Mouse (Mus musculus): Measurements from ENCODE around the gene Mill1. TPM values are rescaled to one million over a fixed set of nuclear protein-coding genes. Genes with fewer than 3 reads are reported as not detected.
"Not testable (repeated sequence)": the region's sequence is repeated elsewhere in the genome, so short reads cannot be mapped to it uniquely, and the experiment has no call there.

The Mill1 gene
- polyA plus RNA-seq (2016; fragmentation: Nextera tagmentation; extraction: Ambion mirVana): not detected in 2 replicates

GRCm38 (mm10) chr7:18245047-18245446 is at the start of gene Mill1:
Gene Mill1, plus strand, starts transcription at chr7:18245347.
- WGBS (ENCODE audit: insufficient replicate concordance): 44% methylated on average over 1 of the region's 1 CpGs
- no peaks in the 10 kb centered on the region for H3K27me3 ChIP-seq (replicated peaks)
- H3K4me1 ChIP-seq: no peaks in the 10 kb centered on the region
- H3K9ac ChIP-seq: no peak within 1 kb of the TSS
- H3K4me2 ChIP-seq: no peak within 1 kb of the TSS
- no peaks in the 10 kb centered on the region for H3K36me3 ChIP-seq
- 0 out of 2 replicates have a peak, but pooled peaks cover 3% of the 10 kb centered on the region for H3K9me3 ChIP-seq (replicated peaks)
- H3K27ac ChIP-seq: no peak within 1 kb of the TSS
- H3K4me3 ChIP-seq: no peak within 1 kb of the TSS
- no peak for ATAC-seq

GRCm38 (mm10) chr7:18210938-18211337 is 34.2 kb upstream of the Mill1 start:
- no peak overlapping the region for H3K9ac ChIP-seq
- 9% methylated on average over 9 of the region's 9 CpGs for WGBS (ENCODE audit: insufficient replicate concordance)

GRCm38 (mm10) chr7:18214699-18215098 is 30.4 kb upstream of the Mill1 start:
- Histone ChIP-seq H3K27ac (no peak overlapping the region), H3K9me3 (replicated peaks) (0 out of 2 replicates have a peak, but pooled peaks cover 4% of the 10 kb centered on the region), H3K4me2 (no peak overlapping the region), H3K4me1 (no peaks in the 10 kb centered on the region), H3K27me3 (replicated peaks) (no peaks in the 10 kb centered on the region), H3K36me3 (no peaks in the 10 kb centered on the region), H3K9ac (no peak overlapping the region), H3K4me3 (no peak overlapping the region)
- WGBS (ENCODE audit: insufficient replicate concordance): 41% methylated on average over 1 of the region's 1 CpGs
- ATAC-seq: no peak

More at GRCm38 (mm10) chr7:18210938-18211337, 34.2 kb upstream of the Mill1 start:
- no peak overlapping the region for H3K4me2 ChIP-seq
- no peaks in the 10 kb centered on the region for H3K4me1 ChIP-seq
- H3K9me3 ChIP-seq (replicated peaks): 0 out of 2 replicates have a peak, but pooled peaks cover 3% of the 10 kb centered on the region
- no peak for ATAC-seq
- no peaks in the 10 kb centered on the region for H3K27me3 ChIP-seq (replicated peaks)
- no peaks in the 10 kb centered on the region for H3K36me3 ChIP-seq
- no peak overlapping the region for H3K4me3 ChIP-seq
- no peak overlapping the region for H3K27ac ChIP-seq

GRCm38 (mm10) chr7:18238561-18238960 is 6.6 kb upstream of the Mill1 start:
- H3K4me3 ChIP-seq: no peak overlapping the region
- H3K9me3 ChIP-seq (replicated peaks): 0 out of 2 replicates have a peak, but pooled peaks cover 3% of the 10 kb centered on the region
- no peaks in the 10 kb centered on the region for H3K4me1 ChIP-seq
- WGBS (ENCODE audit: insufficient replicate concordance): 51% methylated on average over 2 of the region's 2 CpGs
- H3K9ac ChIP-seq: no peak overlapping the region
- no peak for ATAC-seq
- H3K36me3 ChIP-seq: no peaks in the 10 kb centered on the region
- H3K27me3 ChIP-seq (replicated peaks): no peaks in the 10 kb centered on the region
- no peak overlapping the region for H3K27ac ChIP-seq
- no peak overlapping the region for H3K4me2 ChIP-seq

- Histone ChIP-seq H3K27ac (no peak overlapping the region), H3K27me3 (replicated peaks) (no peaks in the 10 kb centered on the region), H3K9me3 (replicated peaks) (0 out of 2 replicates have a peak, but pooled peaks cover 3% of the 10 kb centered on the region), H3K9ac (no peak overlapping the region), H3K4me2 (no peak overlapping the region), H3K36me3 (no peaks in the 10 kb centered on the region), H3K4me1 (no peaks in the 10 kb centered on the region), H3K4me3 (no peak overlapping the region)
- WGBS (ENCODE audit: insufficient replicate concordance): 60% methylated on average over 5 of the region's 5 CpGs
- no peak for ATAC-seq
These were observed 3.9 kb upstream of the Mill1 start for GRCm38 (mm10) chr7:18241217-18241616.

GRCm38 (mm10) chr7:18243959-18244573 is 1.1 kb upstream of the Mill1 start:
- not testable (repeated sequence) for ATAC-seq
- WGBS (ENCODE audit: insufficient replicate concordance): 37% methylated on average over 1 of the region's 1 CpGs

GRCm38 (mm10) chr7:18260219-18260618 is 15.1 kb downstream of the Mill1 start:
- ATAC-seq: no peak
- Histone ChIP-seq H3K27me3 (replicated peaks) (no peaks in the 10 kb centered on the region), H3K36me3 (no peaks in the 10 kb centered on the region), H3K27ac (no peak overlapping the region), H3K4me2 (no peak overlapping the region), H3K4me3 (no peak overlapping the region), H3K4me1 (no peaks in the 10 kb centered on the region), H3K9ac (no peak overlapping the region), H3K9me3 (replicated peaks) (no peaks in the 10 kb centered on the region; the same call in 1 of the 2 replicates)
- WGBS (ENCODE audit: insufficient replicate concordance): 21% methylated on average over 1 of the region's 1 CpGs

More at GRCm38 (mm10) chr7:18243959-18244573, 1.1 kb upstream of the Mill1 start:
- H3K9me3 ChIP-seq (replicated peaks); H3K4me1 ChIP-seq; H3K4me2 ChIP-seq; H3K27ac ChIP-seq; H3K27me3 ChIP-seq (replicated peaks); H3K9ac ChIP-seq; H3K36me3 ChIP-seq; H3K4me3 ChIP-seq: not testable (repeated sequence)

- no peaks in the 10 kb centered on the region for H3K27me3 ChIP-seq (replicated peaks)
- 43% methylated on average over 5 of the region's 5 CpGs for WGBS (ENCODE audit: insufficient replicate concordance)
- no peak overlapping the region for H3K4me3 ChIP-seq
- H3K4me2 ChIP-seq: no peak overlapping the region
- no peak for ATAC-seq
- no peaks in the 10 kb centered on the region; the same call in 1 of the 2 replicates for H3K9me3 ChIP-seq (replicated peaks)
- H3K9ac ChIP-seq: no peak overlapping the region
- no peaks in the 10 kb centered on the region for H3K4me1 ChIP-seq
- no peak overlapping the region for H3K27ac ChIP-seq
- H3K36me3 ChIP-seq: no peaks in the 10 kb centered on the region
These were observed 19.9 kb downstream of the Mill1 start for GRCm38 (mm10) chr7:18265089-18265488.

Other genes starting within 250 kb of the Mill1 start
- gene Ceacam13, start 235.5 kb upstream of the Mill1 start, polyA plus RNA-seq (2016; fragmentation: Nextera tagmentation; extraction: Ambion mirVana): not detected in 2 replicates
- gene Ceacam12, start 179.4 kb upstream of the Mill1 start, polyA plus RNA-seq (2016; fragmentation: Nextera tagmentation; extraction: Ambion mirVana): not detected in 2 replicates
- gene Igfl3, start 68.9 kb upstream of the Mill1 start, polyA plus RNA-seq (2016; fragmentation: Nextera tagmentation; extraction: Ambion mirVana): not detected in 2 replicates
- not detected in 2 replicates for gene Psg18, start 109.7 kb downstream of the Mill1 start, polyA plus RNA-seq (2016; fragmentation: Nextera tagmentation; extraction: Ambion mirVana)
- not detected in 2 replicates for gene Psg28, start 186.7 kb downstream of the Mill1 start, polyA plus RNA-seq (2016; fragmentation: Nextera tagmentation; extraction: Ambion mirVana)
- gene Psg26, start 238.8 kb downstream of the Mill1 start, polyA plus RNA-seq (2016; fragmentation: Nextera tagmentation; extraction: Ambion mirVana): not detected in 2 replicates

Measured in liver, embryonic 12.5 days (tissue).